Mouse (Mus musculus) erythroblast, embryonic 14.5 days (primary cell): ENCODE data around the gene Gm10135.

Experiments
- GATA1 ChIP-seq: IDR thresholded peaks from 2 replicates; pipeline ENCODE4 v1.6.1; 2012; ENCODE audit warnings: low read length, inconsistent platforms, mixed read lengths
- TAL1 ChIP-seq: IDR thresholded peaks from 3 replicates; pipeline ENCODE4 v1.6.1; 2012; ENCODE audit warnings: low read length, inconsistent platforms, mixed read lengths

- TF ChIP-seq GATA1 (no peak), TAL1 (no peak)
These were observed 1.6 kb downstream of the Gm10135 start for GRCm38 (mm10) chr5:72972934-72973333.
